Mouse (Mus musculus): ENCODE results near the gene Napsa.

The Napsa gene

DNA sequence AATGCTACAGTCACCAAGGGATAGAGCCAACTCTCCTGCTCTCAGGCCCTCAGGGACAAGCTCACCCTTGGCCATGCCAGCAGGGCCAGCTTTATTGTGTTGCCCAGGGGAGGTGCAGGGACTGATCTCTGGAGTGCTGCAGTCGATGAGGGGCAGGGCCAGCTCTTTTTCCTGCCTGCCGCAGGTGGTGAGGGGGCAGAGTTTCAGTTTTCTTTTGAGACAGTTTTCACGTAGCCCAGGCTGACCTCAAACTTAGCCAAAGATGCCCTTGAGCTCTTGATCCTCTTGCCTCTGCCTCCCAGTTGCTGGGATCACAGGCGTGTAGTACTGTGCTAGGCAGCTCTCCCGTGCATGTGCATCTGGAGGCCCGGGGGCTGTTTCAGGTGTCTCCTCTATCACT lies 1.2 kb upstream of the Napsa start:
- DNase-seq (ENCODE audit: low spot score in 2 of 2) = no peak

GRCm38 (mm10) chr7:44571811-44572210 lies 369 bp upstream of the Napsa start:
- no peak for DNase-seq (ENCODE audit: low spot score in 2 of 2)

GRCm38 (mm10) chr7:44572956-44573484 lies 840 bp downstream of the Napsa start:
- no peak for DNase-seq (ENCODE audit: low spot score in 2 of 2)

DNA sequence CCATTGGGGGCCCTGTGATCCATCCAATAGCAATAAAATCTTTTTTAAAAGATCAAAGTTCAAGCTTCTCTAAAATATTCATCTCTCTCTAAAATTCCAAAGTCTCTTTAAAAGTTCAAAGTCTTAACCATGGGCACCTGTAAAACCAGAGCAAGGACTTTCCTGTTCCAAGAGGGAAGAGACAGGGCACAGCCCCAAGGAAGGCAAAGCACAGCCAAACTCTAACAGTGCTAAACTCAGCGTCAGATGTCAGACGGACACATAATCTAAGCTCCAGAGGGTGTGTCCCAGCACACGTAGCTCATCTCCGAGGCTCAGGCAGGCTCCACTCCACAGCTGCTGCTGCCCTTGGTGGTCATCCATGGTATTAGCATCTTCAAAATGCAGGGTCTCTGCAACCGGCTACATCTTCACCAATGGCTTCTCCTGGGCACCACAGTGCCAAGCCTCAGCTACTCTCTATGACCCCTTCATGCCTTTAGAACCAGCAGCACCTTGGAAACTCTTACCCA lies 4.2 kb downstream of the Napsa start:
- DNase-seq (ENCODE audit: low spot score in 2 of 2) = no peak

DNA sequence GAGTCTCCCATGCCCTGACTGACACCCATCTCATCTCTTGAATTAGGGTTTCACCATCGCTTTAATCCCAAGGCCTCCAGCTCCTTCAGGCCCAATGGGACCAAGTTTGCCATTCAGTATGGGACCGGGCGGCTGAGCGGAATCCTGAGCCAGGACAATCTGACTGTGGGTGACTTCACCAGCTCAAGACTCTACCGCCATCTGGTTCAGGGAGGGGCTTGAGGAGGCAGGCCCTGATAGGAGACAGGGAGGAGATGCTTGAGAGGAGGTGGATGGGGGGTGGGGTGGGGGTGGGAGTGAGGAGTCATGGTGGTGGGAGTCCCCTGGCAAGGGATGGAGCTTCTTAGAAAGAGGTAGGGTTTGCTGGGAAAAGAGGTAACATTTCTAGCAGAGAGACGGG lies 9.5 kb downstream of the Napsa start:
- DNase-seq (ENCODE audit: low spot score in 2 of 2) = no peak

- no peak for DNase-seq (ENCODE audit: low spot score in 2 of 2)
Observed at GRCm38 (mm10) chr7:44582709-44583108, 10.5 kb downstream of the Napsa start.

DNA sequence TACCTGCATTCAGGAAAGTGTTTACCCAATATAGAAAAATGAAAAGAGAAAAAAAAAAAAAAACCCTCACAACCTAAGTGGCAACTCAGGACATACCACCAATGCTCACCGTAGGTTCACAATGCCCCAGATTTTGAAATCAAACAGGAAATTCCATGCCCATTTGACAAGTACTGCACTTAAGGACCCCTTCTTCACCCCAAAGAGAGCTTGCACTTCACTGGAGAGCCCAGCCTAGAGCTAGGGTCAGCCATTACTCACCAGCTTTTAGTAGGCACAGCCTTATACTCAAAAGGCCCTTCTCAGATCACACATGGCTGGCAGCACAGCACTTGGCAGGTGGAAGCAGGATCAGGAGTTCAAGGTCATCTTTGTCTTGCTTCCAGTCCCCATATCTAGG lies 11.0 kb downstream of the Napsa start:
- no peak for DNase-seq (ENCODE audit: low spot score in 2 of 2)

DNA sequence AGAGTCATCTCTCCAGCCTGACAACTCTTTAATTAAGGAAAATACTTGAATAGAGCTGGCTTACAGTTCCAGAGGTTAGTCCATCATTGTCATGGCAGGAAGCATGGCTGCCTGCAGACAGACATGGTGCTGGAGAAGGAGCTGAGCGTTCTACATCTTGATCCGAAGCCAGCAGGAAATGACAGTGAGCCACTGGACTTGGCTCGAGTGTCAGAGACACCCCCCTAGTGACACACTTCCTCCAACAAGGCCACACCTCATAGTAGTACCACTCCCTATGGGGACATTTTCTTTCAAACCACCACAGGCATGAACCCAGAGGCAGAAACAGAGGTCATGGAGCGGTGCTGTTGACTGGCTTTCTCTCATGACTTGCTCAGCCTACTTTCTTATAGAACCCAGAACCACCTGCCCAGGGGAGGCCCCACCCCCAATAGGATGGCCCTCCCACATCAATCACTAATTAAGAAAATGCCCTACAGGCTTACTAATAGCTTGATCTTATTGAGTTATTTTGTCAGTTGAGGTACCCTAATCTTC lies 12.2 kb downstream of the Napsa start:
- no peak for DNase-seq (ENCODE audit: low spot score in 2 of 2)

DNA sequence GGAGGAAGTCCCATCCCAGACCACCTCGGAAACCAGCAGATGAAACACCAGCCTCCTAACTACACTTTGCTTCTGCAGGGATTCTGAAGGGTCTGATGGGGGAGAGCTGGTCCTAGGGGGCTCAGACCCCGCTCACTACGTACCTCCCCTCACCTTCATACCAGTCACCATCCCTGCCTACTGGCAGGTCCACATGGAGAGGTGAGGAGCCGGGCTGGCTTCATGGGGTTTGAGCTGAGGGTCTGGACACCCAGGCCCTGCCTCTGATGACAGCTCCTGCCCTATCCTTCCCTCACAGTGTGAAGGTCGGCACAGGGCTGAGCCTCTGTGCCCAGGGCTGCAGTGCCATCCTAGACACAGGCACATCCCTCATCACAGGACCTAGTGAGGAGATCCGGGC lies 12.7 kb downstream of the Napsa start:
- DNase-seq (ENCODE audit: low spot score in 2 of 2) = no peak

GRCm38 (mm10) chr7:44585606-44586005 lies 13.4 kb downstream of the Napsa start:
- DNase-seq (ENCODE audit: low spot score in 2 of 2) = no peak

DNA sequence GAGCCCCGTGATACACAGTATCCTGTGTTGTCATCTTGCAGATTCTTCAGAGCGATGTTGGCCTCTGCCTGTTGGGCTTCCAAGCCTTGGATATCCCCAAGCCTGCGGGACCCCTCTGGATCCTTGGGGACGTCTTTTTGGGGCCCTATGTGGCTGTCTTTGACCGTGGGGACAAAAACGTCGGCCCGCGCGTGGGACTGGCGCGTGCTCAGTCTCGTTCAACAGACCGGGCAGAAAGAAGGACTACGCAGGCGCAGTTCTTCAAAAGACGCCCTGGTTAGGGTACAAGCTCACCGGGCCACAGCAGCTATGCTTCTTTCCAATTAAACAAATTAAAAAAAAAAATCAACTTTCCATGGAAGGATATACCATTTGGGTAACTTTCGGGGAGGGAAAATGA lies 14.3 kb downstream of the Napsa start:
- no peak for DNase-seq (ENCODE audit: low spot score in 2 of 2)

DNA sequence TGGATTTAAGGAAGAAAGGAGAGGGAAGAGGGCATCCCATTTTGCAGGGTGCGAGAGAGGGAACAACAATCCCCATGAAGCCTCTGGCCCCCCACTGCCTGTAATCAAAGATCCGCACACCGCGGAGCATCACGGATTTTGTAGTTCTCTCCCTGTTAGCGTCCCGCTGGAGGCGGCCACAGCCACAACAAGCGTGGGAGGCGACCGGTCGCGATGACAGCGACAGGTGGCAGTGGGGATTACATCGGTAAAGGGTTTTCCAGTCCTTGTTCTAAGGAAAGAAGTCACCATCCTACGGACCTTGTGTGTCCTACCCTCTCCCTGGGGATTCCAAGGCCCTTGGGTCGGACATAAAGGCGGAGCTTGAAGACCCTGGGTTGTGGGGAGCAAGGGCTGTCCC lies 14.8 kb downstream of the Napsa start:
- peak; percentile 11 to 15 for DNase-seq (ENCODE audit: low spot score in 2 of 2)

- no peak for DNase-seq (ENCODE audit: low spot score in 2 of 2)
Observed at GRCm38 (mm10) chr7:44587676-44588075, 15.5 kb downstream of the Napsa start.

DNA sequence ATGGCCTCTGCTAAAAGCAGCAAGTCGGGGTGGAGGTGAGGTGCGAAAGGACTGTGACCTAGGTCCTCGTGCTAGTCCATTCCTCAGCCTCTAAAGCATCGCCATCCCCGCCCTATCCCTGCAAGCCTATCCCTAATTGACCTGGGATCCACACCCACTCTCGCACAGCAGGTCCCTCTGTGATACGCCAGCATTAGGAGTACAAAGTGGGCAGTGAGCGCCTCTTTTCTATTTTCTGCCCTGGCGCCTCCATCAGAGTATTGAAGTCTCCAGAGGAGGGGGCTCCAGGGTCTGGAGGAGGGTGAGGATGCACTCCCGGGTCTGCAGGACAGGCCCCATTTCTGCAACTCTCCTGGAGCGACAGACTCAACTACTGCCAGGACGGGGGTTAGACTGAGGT lies 16.2 kb downstream of the Napsa start:
- DNase-seq (ENCODE audit: low spot score in 2 of 2) = no peak

- no peak for DNase-seq (ENCODE audit: low spot score in 2 of 2)
Observed at GRCm38 (mm10) chr7:44589149-44589548, 17.0 kb downstream of the Napsa start.

GRCm38 (mm10) chr7:44589946-44590345 lies 17.8 kb downstream of the Napsa start:
- no peak for DNase-seq (ENCODE audit: low spot score in 2 of 2)

- DNase-seq (ENCODE audit: low spot score in 2 of 2) = peak; percentile 56 to 57
Observed at GRCm38 (mm10) chr7:44590402-44591347, 18.5 kb downstream of the Napsa start, which contains the start of gene Kcnc3. Kcnc3 (plus strand) TSS chr7:44590664.

DNA sequence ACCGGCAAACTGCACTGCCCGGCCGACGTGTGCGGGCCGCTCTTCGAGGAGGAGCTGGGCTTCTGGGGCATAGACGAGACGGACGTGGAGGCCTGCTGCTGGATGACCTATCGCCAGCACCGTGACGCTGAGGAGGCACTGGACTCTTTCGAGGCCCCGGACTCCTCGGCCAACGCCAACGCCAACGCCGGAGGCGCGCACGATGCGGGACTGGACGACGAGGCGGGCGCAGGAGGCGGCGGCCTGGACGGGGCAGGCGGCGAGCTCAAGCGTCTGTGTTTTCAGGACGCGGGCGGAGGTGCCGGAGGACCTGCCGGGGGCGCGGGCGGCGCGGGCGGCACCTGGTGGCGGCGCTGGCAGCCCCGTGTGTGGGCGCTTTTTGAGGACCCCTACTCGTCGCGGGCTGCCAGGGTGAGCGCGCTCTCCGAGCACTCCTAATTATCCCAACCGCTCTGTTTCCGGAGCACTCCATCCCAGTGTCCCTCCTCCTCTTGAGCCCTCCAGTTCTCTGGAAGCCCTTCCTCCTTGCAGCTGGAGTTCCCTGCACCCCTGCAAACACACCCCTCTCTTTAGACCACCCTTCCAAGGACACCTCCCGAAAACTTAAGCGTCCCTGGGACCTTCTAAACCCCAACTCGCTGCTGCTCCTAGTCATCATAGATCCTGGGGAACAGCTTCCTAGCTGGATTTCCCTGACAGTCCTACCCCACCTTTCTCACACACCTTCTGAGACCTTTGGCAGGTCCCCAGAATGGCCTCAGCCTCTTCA lies 19.4 kb downstream of the Napsa start:
- DNase-seq (ENCODE audit: low spot score in 2 of 2) = no peak

DNA sequence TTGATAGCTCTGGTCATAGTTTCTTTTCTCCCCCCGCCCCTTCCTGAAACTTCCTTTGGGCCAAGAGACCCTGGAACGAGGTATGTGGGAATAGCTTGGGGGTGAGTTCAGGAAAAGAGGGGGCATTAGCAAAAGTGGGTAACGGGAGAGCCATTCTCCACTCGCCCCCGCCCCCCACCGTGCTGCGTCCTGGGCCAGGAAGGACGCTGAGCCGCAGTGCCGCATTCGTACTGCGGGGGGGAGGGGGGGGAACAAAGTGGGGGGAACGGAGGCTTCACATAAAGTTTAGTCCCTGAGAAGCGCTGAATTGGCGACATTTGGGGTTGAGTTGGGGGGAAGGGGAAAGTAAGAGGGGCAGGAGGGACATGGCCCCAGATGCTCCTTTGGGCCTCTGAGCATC lies 20.9 kb downstream of the Napsa start:
- DNase-seq (ENCODE audit: low spot score in 2 of 2) = no peak

GRCm38 (mm10) chr7:44593775-44594174 lies 21.6 kb downstream of the Napsa start:
- peak; percentile 46 to 77 for DNase-seq (ENCODE audit: low spot score in 2 of 2)

GRCm38 (mm10) chr7:44594291-44594690 lies 22.1 kb downstream of the Napsa start:
- DNase-seq (ENCODE audit: low spot score in 2 of 2) = no peak

DNA sequence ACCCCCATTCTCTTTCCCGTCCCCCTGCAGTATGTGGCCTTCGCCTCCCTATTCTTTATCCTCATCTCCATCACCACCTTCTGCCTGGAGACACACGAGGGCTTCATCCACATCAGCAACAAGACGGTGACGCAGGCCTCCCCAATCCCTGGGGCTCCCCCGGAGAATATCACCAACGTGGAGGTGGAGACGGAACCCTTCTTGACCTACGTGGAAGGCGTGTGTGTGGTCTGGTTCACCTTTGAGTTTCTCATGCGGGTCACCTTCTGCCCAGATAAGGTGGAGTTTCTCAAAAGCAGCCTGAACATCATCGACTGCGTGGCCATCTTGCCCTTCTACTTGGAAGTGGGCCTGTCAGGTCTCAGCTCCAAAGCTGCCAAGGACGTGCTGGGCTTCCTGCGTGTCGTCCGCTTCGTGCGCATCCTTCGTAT lies 23.0 kb downstream of the Napsa start:
- no peak for DNase-seq (ENCODE audit: low spot score in 2 of 2)
